Mouse (Mus musculus) cerebellum, postnatal 25 days (tissue): ENCODE results near the gene Slc44a3.
A peak's percentile ranks its signal among the peaks of the same experiment; 100 is the strongest.

Experiments used
- DNase-seq, 2 experiments: peaks; one replicate each; pipeline ENCODE4 v3.0.0; 2021; ENCODE audit warnings: mixed read lengths in 2 of 2

Slc44a3 gene

GRCm38 (mm10) chr3:121451404-121451803 is 80.8 kb downstream of the Slc44a3 start:
- no peak for DNase-seq

- no peak for DNase-seq
Measured at GRCm38 (mm10) chr3:121449527-121449926, 82.7 kb downstream of the Slc44a3 start.

DNA sequence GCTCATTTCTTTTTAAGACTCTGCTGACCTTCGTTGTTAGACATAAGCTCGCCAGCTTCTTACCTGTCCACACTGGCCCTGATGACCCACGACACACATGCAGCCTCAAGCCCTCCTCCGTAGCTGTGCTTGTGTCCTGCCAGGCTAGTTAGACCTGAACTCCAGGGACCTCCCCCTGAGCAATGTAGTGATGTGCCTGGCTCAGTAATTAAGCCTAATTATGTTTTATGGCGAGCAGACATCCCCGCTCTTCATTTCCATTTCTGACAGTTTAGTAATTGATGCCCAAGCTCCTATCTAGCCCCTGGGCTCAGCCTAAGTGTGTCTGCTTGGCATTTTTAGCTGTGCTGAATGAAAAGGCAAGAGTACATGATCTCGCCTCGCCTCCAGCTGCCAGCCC is 83.6 kb downstream of the Slc44a3 start:
- DNase-seq: no peak

GRCm38 (mm10) chr3:121448029-121448468 is 84.2 kb downstream of the Slc44a3 start:
- no peak for DNase-seq

DNA sequence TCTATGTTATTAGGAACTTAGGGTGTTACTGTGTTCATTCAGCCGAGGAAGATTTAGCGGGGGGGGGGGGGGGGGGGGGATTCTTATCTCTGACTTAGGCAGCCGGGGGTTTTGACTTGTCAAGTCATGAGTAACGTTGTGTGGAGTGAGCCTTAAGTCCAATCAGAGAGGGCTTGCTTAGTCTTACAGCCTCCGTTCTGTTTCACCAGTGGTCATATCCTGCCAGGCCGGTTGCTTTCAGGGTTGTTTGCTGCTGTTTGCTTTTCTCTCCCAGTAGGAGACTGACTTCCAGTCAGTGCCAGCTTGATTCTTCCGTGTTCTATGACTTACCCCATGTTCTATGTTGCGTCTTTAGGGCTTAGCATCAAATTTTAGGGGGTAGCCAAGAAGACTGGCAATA is 85.8 kb downstream of the Slc44a3 start:
- no peak for DNase-seq

DNA sequence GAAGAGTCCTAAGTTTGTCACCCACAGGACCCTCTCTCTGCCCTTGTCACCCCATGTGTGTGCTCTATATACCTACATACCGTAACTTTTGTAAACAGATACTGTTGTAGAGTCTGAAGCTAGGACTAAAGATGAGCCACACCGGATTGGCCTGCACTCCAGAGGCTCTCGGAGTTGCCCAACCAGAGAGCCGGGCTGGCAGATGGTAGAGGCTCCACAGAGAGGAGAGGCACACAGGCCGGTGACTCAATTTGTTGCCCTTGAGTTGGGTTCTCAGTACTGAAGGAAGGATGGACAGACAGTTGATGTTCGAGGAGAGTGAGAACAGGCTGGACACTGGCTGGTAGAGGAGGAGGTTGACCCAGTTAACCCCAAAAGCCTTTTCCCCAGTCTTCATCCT is 87.8 kb downstream of the Slc44a3 start:
- DNase-seq: no peak

DNA sequence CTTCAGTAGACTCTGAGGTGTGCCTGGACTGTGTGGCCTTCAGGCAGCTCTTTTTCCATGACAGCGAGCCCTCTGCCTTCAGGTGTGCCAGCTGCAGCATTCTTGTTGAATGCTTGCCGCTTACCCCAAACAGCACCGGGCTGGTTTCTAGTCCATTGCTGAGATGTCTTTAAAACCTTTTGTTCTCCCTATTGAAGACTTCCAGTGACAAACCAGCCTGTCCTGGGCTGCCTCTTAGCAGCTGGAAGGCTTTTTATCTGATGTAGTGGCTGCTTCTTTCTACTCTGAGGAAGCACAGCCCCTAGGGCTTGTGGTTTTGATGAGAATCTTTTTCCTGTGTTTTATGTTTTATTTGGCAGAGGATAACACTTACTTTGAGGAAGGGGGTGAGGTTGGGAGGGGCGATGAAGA is 88.3 kb downstream of the Slc44a3 start:
- DNase-seq: no peak

- DNase-seq: no peak
Measured at GRCm38 (mm10) chr3:121442288-121442687, 89.9 kb downstream of the Slc44a3 start.

DNA sequence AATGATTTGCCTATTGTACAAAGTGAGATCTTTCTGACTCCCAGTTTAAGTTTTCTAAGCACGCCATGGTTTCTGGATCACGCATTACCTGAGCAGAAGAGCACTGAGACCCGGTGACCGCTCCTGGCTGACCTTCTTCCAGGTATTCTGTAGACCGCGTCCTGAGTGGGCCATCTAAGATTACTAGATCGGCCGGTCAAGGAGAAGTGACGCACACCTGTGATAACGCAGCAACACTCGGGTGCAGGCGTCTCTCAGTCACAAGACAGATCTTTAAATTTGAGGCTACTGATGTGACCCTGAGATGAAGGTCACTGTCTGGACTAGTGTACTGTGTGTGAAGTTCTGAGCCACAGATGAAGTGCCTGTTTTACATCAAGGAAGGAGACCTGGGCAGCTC is 90.7 kb downstream of the Slc44a3 start:
- no peak for DNase-seq

DNA sequence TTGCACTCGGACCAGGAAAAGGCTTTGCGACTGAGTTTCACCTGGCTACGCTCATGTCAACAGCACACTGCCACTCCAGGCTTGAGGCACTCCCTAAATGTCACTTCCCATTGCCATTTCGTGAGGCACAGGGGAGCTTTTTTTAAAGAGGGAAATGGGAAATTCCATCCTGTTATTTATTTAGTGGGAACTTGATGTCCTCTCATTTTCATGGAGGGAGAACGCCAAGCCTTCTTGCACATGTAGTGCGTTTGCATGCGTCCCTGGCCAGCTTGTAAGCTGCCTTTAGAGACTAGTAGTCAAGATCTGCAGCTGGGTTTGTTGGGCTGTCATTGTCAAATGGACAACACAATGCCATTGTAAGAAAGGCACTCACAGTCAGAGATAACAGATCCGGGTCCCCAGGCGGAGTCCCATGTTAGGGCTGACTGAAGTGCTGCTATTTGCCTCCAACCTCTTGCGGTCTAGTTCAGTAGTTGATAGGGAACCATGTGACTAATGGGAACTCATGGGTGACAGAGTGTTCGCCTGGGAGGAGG is 92.5 kb downstream of the Slc44a3 start:
- no peak for DNase-seq

DNA sequence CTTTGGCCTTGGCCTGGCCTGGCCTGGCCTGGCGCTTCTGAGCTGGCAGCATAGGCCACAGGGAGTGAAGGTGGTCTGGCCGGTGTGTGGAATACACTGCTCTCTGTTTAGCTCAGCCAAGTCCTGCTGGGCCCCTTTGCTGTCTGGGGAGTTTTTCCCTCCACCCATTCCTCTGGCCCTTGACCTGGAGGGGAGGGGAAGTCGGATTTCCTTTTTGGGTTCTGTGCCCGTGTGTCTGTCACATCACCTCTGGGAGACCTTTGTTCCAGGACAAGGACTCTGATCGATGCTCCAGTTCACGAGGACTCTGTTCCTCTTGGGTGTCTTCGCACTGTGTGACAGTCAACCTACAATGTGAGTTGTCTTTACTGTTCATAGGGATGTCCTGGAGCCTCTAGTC is 94.2 kb downstream of the Slc44a3 start:
- no peak for DNase-seq

- DNase-seq: no peak
Measured at GRCm38 (mm10) chr3:121437070-121437469, 95.1 kb downstream of the Slc44a3 start.

- no peak for DNase-seq
Measured at GRCm38 (mm10) chr3:121435296-121435695, 96.9 kb downstream of the Slc44a3 start.

- no peak for DNase-seq
Measured at GRCm38 (mm10) chr3:121433968-121434533, 98.2 kb downstream of the Slc44a3 start.

DNA sequence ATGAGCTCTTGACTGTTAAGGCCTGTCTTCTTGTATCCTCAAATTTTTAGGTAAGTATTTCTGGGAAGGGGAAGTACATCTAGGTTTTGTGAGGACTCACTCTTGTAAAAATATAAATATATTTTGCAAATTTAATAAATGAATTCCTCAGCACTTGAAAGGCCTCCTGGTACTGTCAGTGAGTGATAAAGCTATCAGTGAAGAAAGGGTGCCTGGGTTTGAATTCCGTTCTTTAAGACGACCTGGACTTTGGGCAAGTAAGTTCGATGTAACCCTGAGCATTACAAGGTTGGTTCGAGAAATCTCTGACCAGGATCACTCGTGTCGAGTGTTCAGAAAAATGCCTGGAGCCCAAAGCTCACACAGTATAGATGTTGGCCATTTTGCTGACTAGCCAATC is 98.8 kb downstream of the Slc44a3 start:
- DNase-seq: no peak

- DNase-seq: no peak
Measured at GRCm38 (mm10) chr3:121430289-121430936, 101.8 kb downstream of the Slc44a3 start.

GRCm38 (mm10) chr3:121429469-121429868 is 102.7 kb downstream of the Slc44a3 start:
- no peak for DNase-seq

DNA sequence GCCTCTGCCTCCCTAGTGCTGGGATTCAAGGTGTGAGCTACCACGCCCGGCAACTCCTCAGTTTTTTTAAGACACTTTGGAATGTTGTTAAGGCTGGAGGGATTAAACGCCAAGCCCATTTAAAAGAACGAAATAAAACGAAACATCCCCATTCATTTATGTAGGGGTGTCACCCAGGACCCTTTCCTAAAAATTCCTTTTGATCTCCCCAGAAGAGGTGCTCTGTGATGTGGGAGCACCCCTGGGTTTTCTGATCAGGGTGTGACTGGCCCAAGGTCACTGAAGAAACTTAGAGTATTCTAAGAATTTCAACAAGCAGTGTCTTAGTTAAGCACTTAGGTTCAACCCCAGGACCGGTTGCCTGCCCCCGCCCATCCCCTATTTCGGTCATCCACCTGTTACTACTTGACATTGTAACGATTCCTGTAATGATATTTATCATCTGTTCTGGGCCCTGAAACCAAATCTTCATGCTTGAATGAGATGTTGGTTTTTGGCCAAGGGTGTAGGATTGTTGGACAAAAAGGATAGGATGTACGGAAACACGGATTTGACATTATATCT is 103.4 kb downstream of the Slc44a3 start:
- DNase-seq: no peak

DNA sequence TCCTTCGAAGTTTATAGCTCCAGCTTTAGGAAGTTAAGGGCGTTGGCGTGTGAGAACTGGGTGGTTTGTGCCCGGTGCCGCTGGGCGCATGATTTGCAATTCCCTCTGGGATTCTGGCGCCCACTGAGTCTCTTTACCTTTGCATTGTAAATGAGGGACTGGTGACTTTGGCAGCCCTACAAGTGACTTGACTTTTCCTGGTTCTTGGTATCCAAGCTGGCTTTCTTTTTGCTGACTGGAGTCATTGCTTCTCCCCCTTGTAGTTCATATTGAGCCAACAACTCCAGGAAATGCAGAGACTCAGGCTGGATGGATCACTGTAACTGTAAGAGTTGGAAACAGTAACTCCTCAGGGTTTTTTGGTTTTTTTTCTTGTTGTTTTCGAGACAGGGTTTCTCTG is 104.0 kb downstream of the Slc44a3 start:
- DNase-seq: no peak

- peak; percentile 40 to 47 for DNase-seq
Measured at GRCm38 (mm10) chr3:121427520-121427908, 104.7 kb downstream of the Slc44a3 start.

DNA sequence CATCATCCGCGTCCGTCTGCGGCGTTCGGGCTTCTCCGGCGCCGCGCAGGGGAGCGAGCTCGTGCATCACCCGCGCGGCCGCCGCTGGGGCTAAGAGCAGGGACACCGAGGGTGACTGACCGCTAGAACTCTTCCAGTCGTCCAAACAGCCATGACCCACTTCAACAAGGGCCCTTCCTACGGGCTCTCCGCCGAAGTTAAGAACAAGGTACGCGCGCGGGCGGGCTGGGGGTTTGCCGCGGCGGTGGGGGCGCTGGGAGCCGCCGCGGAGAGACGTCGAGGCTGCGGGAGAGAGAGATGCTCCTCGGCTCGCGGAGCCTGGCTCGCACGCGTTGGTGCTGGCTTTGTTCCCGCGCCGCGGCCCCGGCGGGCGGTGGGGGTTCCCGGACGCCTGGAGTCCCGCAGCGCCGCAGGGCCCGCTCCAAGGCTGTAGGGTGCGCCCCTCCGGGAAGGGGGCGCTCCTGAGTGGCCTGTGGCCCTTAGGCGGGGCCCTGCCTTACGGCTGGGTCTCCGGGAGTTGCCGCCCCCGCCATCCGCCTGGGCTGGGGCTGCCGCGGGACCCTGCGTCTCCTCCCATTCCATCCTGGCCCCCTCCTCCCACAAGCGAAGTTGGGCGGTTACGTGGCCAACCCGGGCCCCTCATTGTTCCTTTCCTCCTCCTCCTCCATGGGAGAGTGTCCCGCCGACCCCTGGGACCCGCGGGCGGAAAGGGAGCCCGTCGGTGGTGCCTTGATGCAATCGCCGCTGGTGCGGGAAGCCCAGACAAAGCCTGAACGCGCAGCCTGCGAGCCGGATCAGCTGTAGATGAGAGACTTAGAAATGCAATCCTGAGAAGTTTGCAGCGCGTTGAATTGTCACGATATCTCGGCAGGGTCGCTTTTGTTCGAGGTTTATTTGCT is 105.3 kb downstream of the Slc44a3 start:
- peak; percentile 66 to 78 for DNase-seq

GRCm38 (mm10) chr3:121425861-121426620 is 106.2 kb downstream of the Slc44a3 start, which contains the start of gene Cnn3:
TSS of gene Cnn3 (plus strand) at chr3:121426497.
- peak; percentile 86 to 95 for DNase-seq
